Mouse (Mus musculus): ENCODE results near the gene Naglu. TPM values are rescaled to one million over a fixed set of nuclear protein-coding genes. Genes with fewer than 3 reads are reported as not detected.

The Naglu gene
- polyA plus RNA-seq, 1 experiment = 7.3 TPM

GRCm38 (mm10) chr11:101045826-101046225 lies 24.0 kb upstream of the Naglu start:
- no peak overlapping the region for H3K27ac ChIP-seq (ENCODE audit: insufficient read depth, low read length)
- no peak overlapping the region for H3K9ac ChIP-seq (ENCODE audit: low read depth, poor library complexity, severe bottlenecking)
- no peak overlapping the region for H3K4me3 ChIP-seq (ENCODE audit: low read depth, low read length)
- H3K27me3 ChIP-seq (ENCODE audit: control insufficient read depth, insufficient read depth, low read length, poor library complexity, severe bottlenecking) = no peaks in the 10 kb centered on the region
- no peaks in the 10 kb centered on the region for H3K4me1 ChIP-seq (ENCODE audit: control insufficient read depth, insufficient read depth, low read length)
- no peaks in the 10 kb centered on the region for H3K36me3 ChIP-seq (ENCODE audit: control insufficient read depth, insufficient read depth, low read length, poor library complexity, severe bottlenecking)
- TF ChIP-seq POLR2A (IDR thresholded peaks at IDR 0.05; ENCODE audit: insufficient read depth, low read length) = no peak
- H3K9me3 ChIP-seq (replicated peaks; ENCODE audit: control insufficient read depth, insufficient read depth, low read length, poor library complexity, severe bottlenecking) = no peaks in the 10 kb centered on the region

- TF ChIP-seq CTCF (IDR thresholded peaks at IDR 0.05; ENCODE audit: low read depth, low read length) = no peak
- no peak for TF ChIP-seq POLR2A (IDR thresholded peaks at IDR 0.05; ENCODE audit: insufficient read depth, low read length)
- TF ChIP-seq EP300 (IDR thresholded peaks at IDR 0.05; ENCODE audit: insufficient read depth, low read depth, low read length) = no peak
- Histone ChIP-seq H3K9ac (ENCODE audit: low read depth, poor library complexity, severe bottlenecking) (no peak overlapping the region), H3K27ac (ENCODE audit: insufficient read depth, low read length) (no peak overlapping the region), H3K4me1 (ENCODE audit: control insufficient read depth, insufficient read depth, low read length) (no peaks in the 10 kb centered on the region), H3K27me3 (ENCODE audit: control insufficient read depth, insufficient read depth, low read length, poor library complexity, severe bottlenecking) (no peaks in the 10 kb centered on the region), H3K9me3 (replicated peaks; ENCODE audit: control insufficient read depth, insufficient read depth, low read length, poor library complexity, severe bottlenecking) (no peaks in the 10 kb centered on the region), H3K4me3 (ENCODE audit: low read depth, low read length) (no peak overlapping the region), H3K36me3 (ENCODE audit: control insufficient read depth, insufficient read depth, low read length, poor library complexity, severe bottlenecking) (no peaks in the 10 kb centered on the region)
Observed at GRCm38 (mm10) chr11:101046440-101046839, 23.4 kb upstream of the Naglu start.

GRCm38 (mm10) chr11:101047502-101047901 lies 22.3 kb upstream of the Naglu start:
- TF ChIP-seq POLR2A (IDR thresholded peaks at IDR 0.05; ENCODE audit: insufficient read depth, low read length) (no peak), EP300 (IDR thresholded peaks at IDR 0.05; ENCODE audit: insufficient read depth, low read depth, low read length) (no peak), CTCF (IDR thresholded peaks at IDR 0.05; ENCODE audit: low read depth, low read length) (no peak)
- no peaks in the 10 kb centered on the region for H3K36me3 ChIP-seq (ENCODE audit: control insufficient read depth, insufficient read depth, low read length, poor library complexity, severe bottlenecking)
- H3K9ac ChIP-seq (ENCODE audit: low read depth, poor library complexity, severe bottlenecking) = no peak overlapping the region
- no peak overlapping the region for H3K4me3 ChIP-seq (ENCODE audit: low read depth, low read length)
- no peaks in the 10 kb centered on the region for H3K9me3 ChIP-seq (replicated peaks; ENCODE audit: control insufficient read depth, insufficient read depth, low read length, poor library complexity, severe bottlenecking)
- no peaks in the 10 kb centered on the region for H3K4me1 ChIP-seq (ENCODE audit: control insufficient read depth, insufficient read depth, low read length)
- H3K27ac ChIP-seq (ENCODE audit: insufficient read depth, low read length) = no peak overlapping the region
- no peaks in the 10 kb centered on the region for H3K27me3 ChIP-seq (ENCODE audit: control insufficient read depth, insufficient read depth, low read length, poor library complexity, severe bottlenecking)

DNA sequence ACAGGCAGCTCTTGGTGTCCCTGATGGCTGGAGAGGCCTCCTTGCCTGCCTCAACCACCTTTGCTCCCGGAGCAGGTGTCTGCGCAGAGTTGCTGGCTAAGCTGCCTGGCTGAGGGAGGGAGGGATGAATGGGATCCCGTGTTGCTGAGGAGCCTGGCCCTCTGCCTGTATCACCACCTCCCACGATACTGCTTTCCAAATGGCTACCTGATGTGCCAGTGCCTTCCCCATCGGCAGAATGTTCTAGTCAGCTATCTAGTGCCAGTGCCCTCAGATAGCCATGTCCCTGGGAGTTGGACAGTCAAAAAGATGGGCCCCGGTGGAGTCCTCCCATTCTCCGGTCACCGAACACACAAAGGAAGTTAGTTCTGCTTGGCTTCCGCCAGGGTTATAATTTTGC lies 19.5 kb upstream of the Naglu start:
- no peak overlapping the region for H3K27ac ChIP-seq (ENCODE audit: insufficient read depth, low read length)
- no peak overlapping the region for H3K9ac ChIP-seq (ENCODE audit: low read depth, poor library complexity, severe bottlenecking)
- TF ChIP-seq POLR2A (IDR thresholded peaks at IDR 0.05; ENCODE audit: insufficient read depth, low read length) (no peak), EP300 (IDR thresholded peaks at IDR 0.05; ENCODE audit: insufficient read depth, low read depth, low read length) (no peak), CTCF (IDR thresholded peaks at IDR 0.05; ENCODE audit: low read depth, low read length) (no peak)
- H3K4me1 ChIP-seq (ENCODE audit: control insufficient read depth, insufficient read depth, low read length) = peaks cover 2% of the 10 kb centered on the region
- H3K9me3 ChIP-seq (replicated peaks; ENCODE audit: control insufficient read depth, insufficient read depth, low read length, poor library complexity, severe bottlenecking) = no peaks in the 10 kb centered on the region
- H3K27me3 ChIP-seq (ENCODE audit: control insufficient read depth, insufficient read depth, low read length, poor library complexity, severe bottlenecking) = no peaks in the 10 kb centered on the region
- no peaks in the 10 kb centered on the region for H3K36me3 ChIP-seq (ENCODE audit: control insufficient read depth, insufficient read depth, low read length, poor library complexity, severe bottlenecking)
- no peak overlapping the region for H3K4me3 ChIP-seq (ENCODE audit: low read depth, low read length)

DNA sequence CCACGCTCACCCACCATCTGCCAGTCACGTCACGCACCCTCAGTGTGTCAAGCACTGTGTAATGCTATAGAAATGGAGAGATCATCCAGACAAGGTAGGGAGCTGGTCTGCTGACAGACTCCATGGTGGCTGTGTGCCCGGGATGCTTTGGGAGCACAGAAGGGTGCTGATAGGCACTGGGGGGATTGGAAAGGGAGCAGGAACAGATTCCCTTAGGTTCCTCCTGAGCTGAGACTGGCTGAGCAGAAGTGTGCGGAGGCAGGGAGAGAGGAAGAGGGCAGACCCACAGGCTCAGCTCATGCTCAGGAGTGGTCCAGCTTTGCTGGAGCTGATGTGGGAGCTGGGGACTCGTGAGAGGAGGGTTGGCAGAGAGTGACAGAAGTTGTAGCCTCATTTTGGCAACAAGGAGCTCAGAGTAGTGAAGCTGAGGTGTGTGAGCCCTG lies 18.7 kb upstream of the Naglu start:
- H3K36me3 ChIP-seq (ENCODE audit: control insufficient read depth, insufficient read depth, low read length, poor library complexity, severe bottlenecking) = no peaks in the 10 kb centered on the region
- H3K27ac ChIP-seq (ENCODE audit: insufficient read depth, low read length) = no peak overlapping the region
- no peaks in the 10 kb centered on the region for H3K9me3 ChIP-seq (replicated peaks; ENCODE audit: control insufficient read depth, insufficient read depth, low read length, poor library complexity, severe bottlenecking)
- H3K4me3 ChIP-seq (ENCODE audit: low read depth, low read length) = no peak overlapping the region
- no peak overlapping the region for H3K9ac ChIP-seq (ENCODE audit: low read depth, poor library complexity, severe bottlenecking)
- peaks cover 2% of the 10 kb centered on the region for H3K4me1 ChIP-seq (ENCODE audit: control insufficient read depth, insufficient read depth, low read length)
- no peaks in the 10 kb centered on the region for H3K27me3 ChIP-seq (ENCODE audit: control insufficient read depth, insufficient read depth, low read length, poor library complexity, severe bottlenecking)
- TF ChIP-seq POLR2A (IDR thresholded peaks at IDR 0.05; ENCODE audit: insufficient read depth, low read length) (no peak), EP300 (IDR thresholded peaks at IDR 0.05; ENCODE audit: insufficient read depth, low read depth, low read length) (no peak), CTCF (IDR thresholded peaks at IDR 0.05; ENCODE audit: low read depth, low read length) (no peak)

DNA sequence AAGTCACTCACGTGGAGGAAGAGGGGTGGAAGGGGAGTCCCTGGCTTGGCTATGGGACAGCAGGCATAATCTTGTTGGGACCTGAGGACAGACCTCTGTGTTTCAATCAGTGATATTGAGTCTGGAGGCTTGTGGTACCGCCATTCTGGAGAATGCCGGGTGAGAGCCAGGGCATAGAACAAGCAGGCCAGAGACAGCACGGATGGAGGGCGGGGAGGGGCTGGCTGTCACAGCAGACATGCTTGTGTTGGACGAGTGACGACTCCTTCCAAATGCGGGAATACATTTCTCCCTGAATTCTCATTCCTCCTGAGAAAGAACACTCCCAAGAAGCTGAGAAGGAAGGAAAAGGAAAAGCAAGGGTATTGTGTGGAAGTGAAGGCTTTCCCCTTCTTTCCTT lies 18.2 kb upstream of the Naglu start:
- Histone ChIP-seq H3K4me1 (ENCODE audit: control insufficient read depth, insufficient read depth, low read length) (peaks cover 2% of the 10 kb centered on the region), H3K27me3 (ENCODE audit: control insufficient read depth, insufficient read depth, low read length, poor library complexity, severe bottlenecking) (no peaks in the 10 kb centered on the region), H3K27ac (ENCODE audit: insufficient read depth, low read length) (no peak overlapping the region), H3K9me3 (replicated peaks; ENCODE audit: control insufficient read depth, insufficient read depth, low read length, poor library complexity, severe bottlenecking) (no peaks in the 10 kb centered on the region), H3K4me3 (ENCODE audit: low read depth, low read length) (no peak overlapping the region), H3K36me3 (ENCODE audit: control insufficient read depth, insufficient read depth, low read length, poor library complexity, severe bottlenecking) (no peaks in the 10 kb centered on the region), H3K9ac (ENCODE audit: low read depth, poor library complexity, severe bottlenecking) (no peak overlapping the region)
- TF ChIP-seq CTCF (IDR thresholded peaks at IDR 0.05; ENCODE audit: low read depth, low read length) (no peak), POLR2A (IDR thresholded peaks at IDR 0.05; ENCODE audit: insufficient read depth, low read length) (no peak), EP300 (IDR thresholded peaks at IDR 0.05; ENCODE audit: insufficient read depth, low read depth, low read length) (no peak)

Measured in ES-Bruce4 (cell line).